Mouse (Mus musculus) cerebellum, adult 9-10 months (tissue): ENCODE results near the gene Gm30083.
A peak's percentile ranks its signal among the peaks of the same experiment; 100 is the strongest.

Experiments used
- DNase-seq: peaks from one replicate; pipeline ENCODE4 v3.0.0; 2022

Gm30083 gene

GRCm38 (mm10) chr14:33958186-33958585 lies 56.8 kb downstream of the Gm30083 start:
- no peak for DNase-seq

- DNase-seq: no peak
Measured at GRCm38 (mm10) chr14:33956055-33956454, 58.9 kb downstream of the Gm30083 start.

GRCm38 (mm10) chr14:33953761-33954160 lies 61.2 kb downstream of the Gm30083 start, which contains the start of gene Rbp3:
TSS of gene Rbp3 (plus strand) at chr14:33954003.
- no peak for DNase-seq

- DNase-seq: peak; percentile 69
Measured at GRCm38 (mm10) chr14:33952233-33952981, 62.6 kb downstream of the Gm30083 start.

- no peak for DNase-seq
Measured at GRCm38 (mm10) chr14:33946125-33946524, 68.9 kb downstream of the Gm30083 start.

GRCm38 (mm10) chr14:33942222-33942621 lies 72.8 kb downstream of the Gm30083 start:
- no peak for DNase-seq

- no peak for DNase-seq
Measured at GRCm38 (mm10) chr14:33940739-33941138, 74.2 kb downstream of the Gm30083 start, which contains the start of gene Gdf2. TSS of gene Gdf2 (plus strand) at chr14:33941039.

GRCm38 (mm10) chr14:33939117-33939516 lies 75.9 kb downstream of the Gm30083 start:
- DNase-seq: peak; percentile 68
